Mouse (Mus musculus): ENCODE data around the gene Inpp5e.

Gene Inpp5e

DNA sequence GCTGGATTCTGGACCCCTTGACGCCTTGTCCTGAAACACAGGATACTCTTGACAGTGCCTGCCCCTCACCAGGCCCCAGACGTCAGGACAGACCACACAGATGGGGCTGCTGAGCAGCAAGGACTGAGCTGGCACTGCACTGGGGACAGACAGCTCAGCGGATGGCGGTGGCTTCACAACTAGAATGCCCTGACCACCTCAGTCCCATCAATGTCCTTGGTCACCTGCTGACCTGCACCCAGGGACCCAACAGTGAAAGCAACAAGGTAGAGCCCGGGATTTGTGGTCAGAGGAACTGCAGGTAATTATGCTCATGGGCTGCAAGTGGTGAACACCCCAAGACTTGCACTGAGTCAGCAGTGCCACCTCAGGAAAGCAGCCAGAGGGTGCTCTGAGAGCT is 46.0 kb downstream of the Inpp5e start:
- no peak for DNase-seq (ENCODE audit: low read depth)

DNA sequence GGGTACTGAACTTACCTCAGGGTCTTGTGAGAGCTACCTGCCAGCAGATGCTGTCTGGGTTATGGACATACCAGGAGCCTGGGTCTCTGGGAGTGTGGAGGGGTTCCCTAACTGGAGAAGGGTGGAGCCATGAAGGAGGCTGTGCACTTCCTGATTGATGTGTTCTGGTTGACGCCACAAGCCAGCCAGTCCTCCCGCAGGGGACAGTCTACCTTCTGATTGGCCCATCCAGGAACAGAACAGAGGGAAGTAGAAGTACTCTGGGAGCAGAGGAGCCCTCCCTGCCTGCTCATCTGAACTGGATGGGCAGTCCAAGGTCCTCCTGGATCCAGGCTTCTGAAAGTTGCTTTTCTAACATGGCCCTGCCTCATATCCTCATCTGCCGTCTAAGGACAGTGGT is 48.2 kb downstream of the Inpp5e start, which contains the start of gene Card9:
Gene Card9, minus strand, starts transcription at position 147 of the 400 bp plus-strand sequence.
- DNase-seq (ENCODE audit: low read depth), result no peak

DNA sequence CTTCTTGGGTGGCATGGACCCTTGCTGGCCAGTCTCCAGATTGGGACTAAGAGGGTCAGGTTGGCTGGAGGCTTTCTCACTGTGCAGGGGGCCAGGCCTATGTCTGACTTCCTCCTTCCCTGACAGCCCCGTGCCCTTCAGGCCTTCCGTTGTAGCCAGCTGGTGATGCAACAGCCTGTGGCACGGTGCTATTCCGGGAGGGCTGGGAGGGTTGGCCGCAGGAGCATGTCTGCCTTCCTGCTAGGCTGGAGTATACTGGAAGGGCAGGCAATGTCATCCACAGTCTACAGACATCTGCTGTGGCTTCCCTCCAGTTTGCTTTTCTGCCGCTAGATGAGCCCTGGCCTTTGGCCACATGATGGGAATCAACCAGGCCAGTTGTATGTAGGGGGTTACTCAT is 49.0 kb downstream of the Inpp5e start:
- DNase-seq (ENCODE audit: low read depth), result no peak

DNA sequence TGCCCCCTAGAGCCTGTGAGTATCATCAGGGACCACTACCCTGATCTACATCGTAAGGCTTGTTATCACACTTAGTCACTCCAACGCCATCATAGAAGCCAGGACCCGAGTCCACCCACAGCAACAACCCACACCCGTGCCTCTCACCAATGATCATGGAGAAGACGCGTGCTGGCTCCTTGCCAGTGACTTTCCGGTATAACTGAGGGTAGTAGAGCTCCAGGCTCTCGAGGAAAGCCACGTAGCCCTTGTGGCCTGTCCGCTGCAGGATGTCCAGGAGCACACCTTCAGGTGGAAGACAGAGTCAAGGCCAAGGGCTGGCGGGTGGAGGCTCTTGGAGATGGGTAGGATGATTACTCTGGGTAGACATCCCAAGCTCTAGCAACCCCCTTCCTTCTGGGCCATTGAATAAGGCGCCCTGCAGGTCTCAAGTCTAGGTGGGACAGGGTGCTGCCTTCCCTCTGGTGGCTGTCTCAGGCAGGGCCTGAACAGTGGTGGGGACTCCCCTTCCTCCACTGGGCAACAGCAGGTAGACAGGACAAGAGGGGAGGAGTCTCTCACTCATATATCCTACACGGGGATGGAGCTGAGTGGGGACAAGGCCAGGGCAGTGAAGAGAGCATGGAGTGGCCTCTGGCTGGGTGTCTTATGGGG is 50.2 kb downstream of the Inpp5e start:
- no peak for DNase-seq (ENCODE audit: low read depth)

DNA sequence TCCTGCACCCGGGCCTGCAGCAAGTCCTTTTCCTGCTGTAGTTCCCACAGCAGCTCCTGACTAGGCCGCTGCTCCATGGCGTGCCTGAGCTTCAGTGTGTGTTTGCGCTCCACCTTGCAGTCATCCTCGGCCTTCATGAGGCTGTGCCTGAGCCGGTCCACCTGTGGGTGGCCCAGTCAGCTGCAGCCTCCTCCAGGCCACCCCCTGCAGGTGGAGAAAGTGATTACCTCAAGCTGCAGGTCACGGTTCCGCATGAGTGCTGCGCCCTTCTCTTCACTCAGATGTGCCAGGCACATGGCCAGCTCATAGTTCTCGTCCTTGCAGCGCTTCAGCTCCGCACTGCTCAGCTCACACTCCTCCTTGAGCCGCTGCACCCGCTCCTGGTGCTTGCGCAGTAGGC is 51.5 kb downstream of the Inpp5e start:
- DNase-seq (ENCODE audit: low read depth), result no peak

DNA sequence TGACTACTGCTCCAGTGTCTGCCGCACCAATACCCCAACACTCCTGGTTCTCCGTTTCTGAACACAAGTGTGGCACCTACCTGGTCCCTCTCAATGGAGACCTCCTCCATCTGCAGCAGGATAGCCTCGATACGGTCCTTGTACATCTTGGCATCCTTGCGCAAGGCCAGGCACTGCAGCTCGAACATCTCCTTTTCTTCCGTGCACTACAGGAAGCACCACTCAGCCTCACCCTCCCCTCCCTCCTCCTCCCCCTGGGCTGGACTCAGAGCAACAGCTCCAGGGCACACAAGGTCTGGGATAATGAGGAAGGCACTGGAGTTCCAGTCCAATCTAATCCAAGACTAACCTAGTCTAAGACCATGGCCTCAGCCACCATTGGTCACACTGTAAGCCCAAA is 52.3 kb downstream of the Inpp5e start:
- no peak for DNase-seq (ENCODE audit: low read depth)

DNA sequence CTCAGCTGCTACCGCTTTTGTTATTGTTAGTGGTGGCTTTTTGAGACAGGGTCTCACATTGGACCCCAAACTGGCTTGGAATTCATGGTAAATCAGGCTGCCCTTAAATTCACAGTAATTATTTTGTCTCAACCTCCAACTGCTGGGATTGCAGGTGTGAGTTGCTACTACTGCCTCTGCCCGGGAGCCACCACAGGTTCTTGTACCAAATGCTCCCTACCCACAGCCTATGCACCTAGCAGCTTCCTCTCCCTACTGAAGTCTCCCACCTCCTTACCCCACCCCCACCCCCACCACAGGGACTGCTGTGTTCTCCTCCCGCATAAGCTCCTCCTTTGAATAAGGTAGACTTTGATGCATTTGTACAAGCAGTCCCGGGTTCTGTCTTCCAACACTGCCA is 52.8 kb downstream of the Inpp5e start:
- DNase-seq (ENCODE audit: low read depth), result no peak

DNA sequence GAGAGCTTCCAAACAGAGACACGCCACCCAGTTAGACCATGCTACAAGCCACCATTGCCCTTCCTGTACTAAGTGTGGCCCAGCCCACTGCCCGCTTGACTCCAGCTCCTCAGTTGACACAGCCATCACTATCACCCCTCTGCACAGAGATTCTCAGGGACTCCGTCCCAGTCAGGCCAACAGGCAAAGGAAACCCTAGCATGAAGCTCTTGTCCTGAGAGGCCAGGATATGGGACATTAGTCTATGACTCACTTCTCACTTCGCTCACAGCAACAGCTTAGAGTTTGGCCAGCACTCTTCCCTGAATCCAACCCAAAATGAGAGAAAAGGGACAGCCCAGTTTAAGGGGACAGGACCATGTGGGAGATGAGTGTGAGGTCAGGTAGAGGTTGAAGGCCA is 54.6 kb downstream of the Inpp5e start:
- no peak for DNase-seq (ENCODE audit: low read depth)

DNA sequence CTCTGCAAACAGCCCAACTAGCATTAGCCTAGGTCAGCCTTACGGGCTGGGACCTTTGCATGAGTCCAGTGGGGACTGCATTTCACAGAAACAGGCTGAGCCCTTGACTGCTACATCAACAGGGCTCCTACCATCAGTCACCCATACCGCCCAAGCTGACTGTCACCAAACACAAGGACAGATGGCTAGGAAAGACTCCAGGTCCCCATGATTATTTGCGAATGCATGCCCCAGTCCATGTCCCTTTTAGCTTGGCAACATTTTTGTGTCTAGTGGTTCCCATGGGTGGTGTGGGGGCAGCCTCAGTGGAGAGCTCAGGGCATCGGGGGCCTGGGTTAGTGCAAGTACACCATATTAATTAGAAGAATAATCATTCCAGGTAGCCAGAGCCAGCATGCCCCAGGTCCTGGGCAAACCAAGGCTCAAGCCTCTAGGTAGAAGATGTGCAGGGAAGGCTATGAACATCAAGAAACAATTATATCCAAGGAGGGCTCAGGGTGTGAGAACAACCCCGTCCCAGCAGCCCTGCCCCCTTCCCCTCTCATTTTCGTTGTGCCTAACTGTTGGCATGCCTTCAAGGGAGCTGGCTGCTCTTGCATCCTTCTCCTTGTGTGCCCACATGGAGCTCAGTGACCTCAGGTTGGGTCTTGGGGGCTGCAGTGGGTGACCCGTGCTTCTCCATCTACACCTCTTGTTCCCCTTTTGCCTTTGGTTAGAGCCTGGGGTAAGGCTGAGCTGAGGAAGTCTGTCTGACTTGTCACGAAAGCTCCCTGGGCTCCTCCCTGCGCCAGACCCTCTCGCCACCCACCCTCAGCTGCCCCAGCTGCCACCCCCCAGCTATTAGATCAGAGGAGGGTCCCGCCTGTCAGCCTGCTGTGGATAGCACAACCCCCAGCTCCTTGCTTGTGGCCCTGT is 55.7 kb downstream of the Inpp5e start:
- no peak for DNase-seq (ENCODE audit: low read depth)

DNA sequence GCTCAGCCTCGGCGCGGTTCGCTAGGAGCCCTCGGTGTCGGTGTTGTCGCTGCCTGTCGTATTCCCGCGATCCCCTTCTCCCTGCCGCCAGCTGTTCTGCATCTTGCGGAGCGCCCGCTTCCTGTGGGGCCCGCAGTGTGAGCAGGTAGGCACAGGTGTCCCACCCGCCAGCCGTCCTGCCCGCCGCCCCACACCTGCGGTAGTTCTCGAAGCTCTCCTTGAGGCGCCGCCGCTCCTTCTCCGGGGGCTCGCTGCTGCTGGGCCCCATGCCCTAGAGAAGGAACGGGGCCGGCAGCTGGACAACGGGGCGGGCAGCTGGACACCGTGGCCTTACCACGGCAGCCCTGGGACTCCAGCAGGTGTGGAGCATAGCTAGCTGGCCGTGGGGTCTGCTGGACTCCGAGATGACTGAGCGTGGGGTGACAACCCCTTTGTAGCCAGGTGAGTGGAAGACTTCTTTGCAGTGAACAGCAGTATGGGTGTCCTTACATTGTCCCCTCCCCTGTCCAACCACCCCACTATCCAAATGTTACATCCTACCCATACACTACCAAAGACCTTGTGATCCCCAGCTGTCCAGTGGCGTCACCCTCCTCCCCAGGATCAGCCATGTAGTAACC is 56.6 kb downstream of the Inpp5e start:
- DNase-seq (ENCODE audit: low read depth), result no peak

DNA sequence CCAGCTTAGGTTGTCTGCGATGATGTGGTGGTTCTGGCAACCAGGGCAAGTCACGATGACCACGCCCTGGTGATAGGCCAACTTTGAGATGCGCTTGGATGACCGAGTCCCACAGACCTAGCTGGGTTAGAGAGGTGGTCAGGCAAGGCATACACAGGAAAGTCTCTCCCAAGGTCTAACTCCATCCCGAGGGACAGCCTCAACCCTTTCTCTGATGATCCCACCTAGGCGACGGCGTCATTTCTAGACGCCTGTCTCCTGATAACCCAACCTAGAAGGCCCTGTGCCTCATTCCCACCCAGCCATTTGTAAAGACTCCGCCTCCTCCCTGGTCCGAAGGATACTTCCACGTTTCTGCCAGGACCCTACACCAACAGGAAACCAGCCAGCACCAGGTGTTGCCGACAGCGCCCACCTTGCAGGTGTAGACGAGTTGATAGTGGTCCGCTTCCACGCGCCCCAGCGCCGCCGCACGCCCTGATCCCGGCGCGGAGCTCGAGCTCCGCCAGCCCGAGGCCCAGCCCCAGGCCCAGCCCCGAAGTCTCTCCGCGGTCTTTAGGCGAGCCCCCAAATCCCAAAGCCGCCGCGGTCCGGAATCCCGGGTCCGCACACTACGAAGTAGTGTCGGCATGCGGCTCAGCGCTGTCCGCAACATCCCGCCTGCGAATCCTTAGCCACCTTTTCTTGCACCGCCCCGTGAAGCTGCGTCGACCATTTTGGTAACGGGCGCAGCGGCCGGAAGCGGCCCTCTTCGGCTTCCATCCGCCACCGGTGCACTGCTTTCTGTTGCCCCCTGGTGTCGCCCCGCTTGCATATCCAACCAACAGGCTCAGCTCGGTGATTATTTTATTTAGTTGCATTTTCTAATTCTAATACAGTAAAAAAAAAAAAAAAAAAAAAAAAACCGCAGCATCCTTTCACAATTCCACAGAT is 57.4 kb downstream of the Inpp5e start, which contains the start of gene Dnlz:
Gene Dnlz, minus strand, starts transcription at position 753 of the 933 bp plus-strand sequence.
- DNase-seq (ENCODE audit: low read depth), result peak; percentile 83

DNA sequence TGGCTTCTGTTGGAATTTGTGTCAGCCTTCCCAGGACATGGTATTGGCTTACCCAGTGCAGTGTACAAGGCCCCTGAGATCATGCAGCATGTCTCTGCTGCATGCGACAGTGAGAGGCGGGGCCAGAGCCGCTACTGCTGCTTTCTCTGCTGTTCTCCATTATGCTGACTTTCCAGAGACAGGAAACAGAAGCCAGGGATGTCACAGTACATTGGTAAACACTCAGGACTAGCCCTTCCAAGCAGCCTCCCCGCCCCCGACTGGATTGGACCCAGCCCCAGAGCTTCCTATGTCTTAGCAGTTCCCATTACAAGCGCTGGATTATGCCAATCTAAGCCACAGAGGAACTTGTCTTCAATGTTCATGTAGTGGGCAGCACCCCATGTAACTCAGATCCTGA is 60.8 kb downstream of the Inpp5e start:
- no peak for DNase-seq (ENCODE audit: low read depth)

Data from c-Kit-positive CD71-positive TER-119-negative erythroid progenitor cells, embryonic 14.5 days (primary cell).